Mouse (Mus musculus): ENCODE data around the gene 4930455H04Rik.

DNA sequence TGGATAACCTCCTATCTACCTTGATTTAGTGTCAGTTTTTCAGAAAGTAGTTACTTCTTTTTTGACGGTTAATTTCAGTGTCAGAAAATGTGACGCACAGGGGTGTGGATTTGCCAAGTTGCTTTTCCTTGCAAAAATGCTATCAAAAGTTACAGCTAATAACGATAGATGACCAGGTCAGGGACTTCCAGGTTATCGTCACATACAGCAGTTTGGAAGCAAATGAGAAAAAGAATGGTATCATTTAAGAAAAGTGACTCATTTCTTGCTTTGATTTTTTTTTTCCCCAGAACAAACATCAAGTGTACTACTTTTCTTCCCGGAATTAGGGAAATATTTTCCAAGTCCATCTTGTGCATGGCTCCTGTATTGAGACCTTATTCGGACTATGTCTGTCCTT, 631 bp upstream of the 4930455H04Rik start:
- no peak for TF ChIP-seq POLR2A (IDR thresholded peaks at IDR 0.05; ENCODE audit: borderline replicate concordance, insufficient read depth, low read length)
- TF ChIP-seq CTCF (IDR thresholded peaks at IDR 0.05; ENCODE audit: borderline replicate concordance, insufficient read depth, low read depth, low read length), result no peak

Measured in cerebellum, adult 2 months (tissue).